Mouse (Mus musculus): ENCODE data around the gene Fa2h. TPM values are rescaled to one million over a fixed set of nuclear protein-coding genes. Genes with fewer than 3 reads are reported as not detected.

The Fa2h gene
- not detected in 2 replicates for polyA plus RNA-seq (2016; fragmentation: Nextera tagmentation; extraction: Ambion mirVana)

DNA sequence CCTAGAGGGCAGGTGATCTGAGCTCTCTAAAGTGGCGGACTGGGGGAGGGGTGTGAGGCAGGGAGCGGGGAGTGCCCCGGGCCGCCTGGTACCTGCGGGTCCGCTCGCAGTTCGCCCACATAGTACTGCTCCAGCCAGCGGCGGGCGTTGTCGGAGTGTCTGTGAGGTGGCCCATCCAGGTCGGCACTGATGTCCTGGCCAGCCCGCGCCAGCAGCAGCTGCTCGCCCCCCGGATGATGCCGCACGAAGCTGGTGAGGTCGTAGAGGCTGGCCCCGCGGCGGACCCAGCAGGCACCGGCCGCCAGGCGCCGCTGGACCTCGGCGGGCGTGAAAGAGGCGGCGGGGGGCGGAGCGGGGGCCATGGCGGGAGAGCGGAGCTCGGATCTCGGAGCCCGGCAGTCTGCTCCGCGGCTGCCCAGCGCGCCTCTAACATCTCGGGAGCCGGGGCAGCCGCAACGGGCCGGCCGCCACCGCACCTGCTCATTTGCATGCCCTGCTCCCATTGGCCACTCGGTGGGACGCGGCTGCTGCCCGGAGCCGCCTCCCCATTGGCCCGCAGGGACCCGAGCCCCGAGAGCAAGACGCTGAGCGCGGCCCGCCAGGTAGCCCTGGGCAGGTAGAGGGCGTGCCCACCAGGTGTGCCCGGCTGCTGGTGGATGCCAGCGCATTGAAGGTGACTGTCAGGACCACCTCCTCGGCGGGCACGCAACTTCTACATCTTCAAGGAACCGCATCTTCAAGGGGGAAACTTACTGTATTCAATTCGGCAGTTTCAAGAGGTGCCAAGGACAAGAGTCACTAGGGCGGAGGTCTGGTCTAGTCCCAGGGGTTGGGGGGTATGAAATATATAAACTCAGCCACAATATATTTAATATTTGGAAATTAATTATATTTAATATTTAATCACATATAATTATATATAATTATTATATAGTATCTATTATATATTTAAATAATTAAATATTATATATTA lies at the start of gene Fa2h:
Gene Fa2h, minus strand, starts transcription at position 434 of the 973 bp plus-strand sequence.
- Histone ChIP-seq H3K27ac (no peak within 1 kb of the TSS), H3K27me3 (ENCODE audit: low read depth, poor library complexity, severe bottlenecking) (peaks cover 70% of the 10 kb centered on the region)
- WGBS: under 1% methylated on average over 66 of the region's 71 CpGs

DNA sequence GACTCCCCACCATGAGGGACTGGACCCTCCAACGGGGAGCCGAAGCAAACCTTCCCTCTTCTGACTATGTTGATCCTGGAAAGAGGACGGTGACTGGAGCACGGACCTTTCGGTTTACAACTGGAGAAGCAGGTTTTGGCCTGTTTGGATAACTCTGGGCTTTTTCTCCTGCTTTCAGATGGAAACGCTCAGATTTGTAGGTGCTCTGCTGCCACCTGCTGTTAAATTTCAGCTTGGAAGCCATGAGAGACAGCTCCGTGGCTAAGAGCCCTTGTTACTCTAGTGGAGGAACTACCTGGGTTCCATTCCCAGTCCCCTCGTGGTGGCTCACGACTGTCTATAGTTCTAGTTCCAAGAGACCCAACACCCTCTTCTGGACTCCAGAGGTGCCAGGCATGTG lies 45.6 kb upstream of the Fa2h start:
- 24% methylated on average over 9 of the region's 9 CpGs for WGBS
- DNase-seq (ENCODE audit: low spot score): peak; percentile 63
- H3K27ac ChIP-seq: peak overlapping the region; percentile 33; the same call in 1 of the 2 replicates

More for the DNA sequence above, at the start of gene Fa2h:
- Histone ChIP-seq H3K36me3 (no peaks in the 10 kb centered on the region), H3K4me1 (peaks cover 12% of the 10 kb centered on the region), H3K9me3 (replicated peaks) (no peaks in the 10 kb centered on the region), H3K4me3 (peak within 1 kb of the TSS; percentile 55)
- peak; percentile 90 for DNase-seq (ENCODE audit: low spot score)

DNA sequence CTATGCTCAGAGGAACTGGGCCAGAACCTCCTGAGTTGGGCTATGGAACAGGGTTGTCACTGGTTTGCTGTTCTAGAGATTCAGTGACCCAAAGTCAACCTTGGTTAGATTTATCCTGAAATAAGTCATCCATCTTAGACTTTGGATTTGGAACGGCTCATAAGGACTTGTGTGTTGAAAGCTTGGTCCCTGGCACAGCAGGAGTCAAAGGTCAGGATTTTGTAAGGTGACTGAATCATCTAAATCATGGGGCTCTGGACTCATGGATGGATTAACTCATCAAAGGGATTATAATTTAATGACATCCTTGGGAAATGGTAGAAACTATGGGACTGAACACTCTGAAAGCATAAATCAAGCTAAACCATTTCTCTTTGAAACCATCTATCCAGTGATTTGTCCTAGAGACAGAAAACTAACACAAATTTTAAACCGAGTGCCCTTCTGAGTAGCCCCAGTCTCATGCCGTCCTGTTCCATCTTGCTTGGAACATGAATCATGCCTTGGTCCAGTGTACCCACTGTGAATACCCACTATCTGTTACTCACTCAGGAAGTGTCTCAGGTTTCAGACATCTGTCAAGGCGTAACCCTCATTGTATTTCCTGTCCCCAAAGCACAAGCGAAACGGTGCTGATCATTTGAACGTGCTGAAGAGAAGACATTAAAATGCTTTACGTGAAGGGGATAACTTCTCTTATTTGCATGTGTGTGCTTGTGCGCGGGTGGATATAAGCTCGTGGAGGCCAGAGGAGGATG lies 41.6 kb upstream of the Fa2h start:
- no peak for DNase-seq (ENCODE audit: low spot score)
- Histone ChIP-seq H3K4me3 (no peak overlapping the region), H3K27me3 (ENCODE audit: low read depth, poor library complexity, severe bottlenecking) (no peaks in the 10 kb centered on the region), H3K36me3 (no peaks in the 10 kb centered on the region), H3K9me3 (replicated peaks) (no peaks in the 10 kb centered on the region), H3K4me1 (peaks cover 7% of the 10 kb centered on the region), H3K27ac (no peak overlapping the region)
- WGBS: 71% methylated on average over 11 of the region's 11 CpGs

More for the DNA sequence above, 45.6 kb upstream of the Fa2h start:
- no peaks in the 10 kb centered on the region for H3K27me3 ChIP-seq (ENCODE audit: low read depth, poor library complexity, severe bottlenecking)
- H3K4me1 ChIP-seq: peaks cover 7% of the 10 kb centered on the region
- no peaks in the 10 kb centered on the region for H3K9me3 ChIP-seq (replicated peaks)
- no peaks in the 10 kb centered on the region for H3K36me3 ChIP-seq
- no peak overlapping the region for H3K4me3 ChIP-seq

DNA sequence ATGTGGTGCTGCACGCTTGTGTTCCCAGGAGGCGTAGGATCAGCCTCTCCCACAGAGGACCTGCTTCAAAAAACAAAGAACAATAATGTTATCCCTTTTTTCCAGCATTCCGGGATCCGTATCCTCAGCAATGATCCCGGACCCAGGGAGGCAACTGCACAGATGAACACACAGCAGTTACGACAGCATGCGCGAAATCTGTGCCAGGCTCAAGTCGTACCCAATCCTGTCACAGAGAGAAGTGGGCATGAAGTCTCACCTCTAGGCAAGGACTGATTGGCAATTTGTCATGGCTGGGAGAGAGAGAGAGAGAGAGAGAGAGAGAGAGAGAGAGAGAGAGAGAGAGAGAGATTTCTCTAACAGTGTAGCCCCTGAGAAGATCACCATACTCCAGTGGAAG lies 31.0 kb upstream of the Fa2h start:
- Histone ChIP-seq H3K4me1 (no peaks in the 10 kb centered on the region), H3K36me3 (no peaks in the 10 kb centered on the region), H3K27ac (no peak overlapping the region), H3K27me3 (ENCODE audit: low read depth, poor library complexity, severe bottlenecking) (no peaks in the 10 kb centered on the region), H3K9me3 (replicated peaks) (no peaks in the 10 kb centered on the region), H3K4me3 (no peak overlapping the region)
- no peak for DNase-seq (ENCODE audit: low spot score)
- WGBS: 92% methylated on average over 9 of the region's 9 CpGs

- DNase-seq (ENCODE audit: low spot score): no peak
- H3K9me3 ChIP-seq (replicated peaks): no peaks in the 10 kb centered on the region
- H3K36me3 ChIP-seq: no peaks in the 10 kb centered on the region
- no peak overlapping the region for H3K4me3 ChIP-seq
- H3K27ac ChIP-seq: no peak overlapping the region
- 90% methylated on average over 11 of the region's 11 CpGs for WGBS
- H3K27me3 ChIP-seq (ENCODE audit: low read depth, poor library complexity, severe bottlenecking): no peaks in the 10 kb centered on the region
- no peaks in the 10 kb centered on the region for H3K4me1 ChIP-seq
These were observed 30.6 kb upstream of the Fa2h start for GRCm38 (mm10) chr8:111424181-111424580.

DNA sequence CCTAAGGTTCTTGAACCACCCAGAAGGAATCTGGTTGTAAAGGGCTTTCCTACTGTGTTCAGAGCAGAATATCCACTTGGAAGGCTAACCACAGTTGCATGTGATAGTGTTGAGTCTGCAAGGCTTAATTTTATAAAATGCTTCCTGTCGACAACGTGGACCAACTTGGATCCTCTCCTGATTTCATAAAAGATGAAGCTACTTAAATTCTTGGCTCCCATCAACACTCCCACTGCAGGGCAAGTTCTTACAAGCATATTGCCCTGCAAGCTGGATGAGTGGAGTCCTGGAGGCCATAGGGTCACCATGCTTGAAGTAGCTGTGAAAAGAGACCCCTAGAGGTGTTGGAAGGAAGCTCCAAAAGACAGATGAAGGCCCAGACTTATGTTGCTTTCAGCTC lies 29.0 kb upstream of the Fa2h start:
- no peak for DNase-seq (ENCODE audit: low spot score)
- 84% methylated on average over 2 of the region's 2 CpGs for WGBS

DNA sequence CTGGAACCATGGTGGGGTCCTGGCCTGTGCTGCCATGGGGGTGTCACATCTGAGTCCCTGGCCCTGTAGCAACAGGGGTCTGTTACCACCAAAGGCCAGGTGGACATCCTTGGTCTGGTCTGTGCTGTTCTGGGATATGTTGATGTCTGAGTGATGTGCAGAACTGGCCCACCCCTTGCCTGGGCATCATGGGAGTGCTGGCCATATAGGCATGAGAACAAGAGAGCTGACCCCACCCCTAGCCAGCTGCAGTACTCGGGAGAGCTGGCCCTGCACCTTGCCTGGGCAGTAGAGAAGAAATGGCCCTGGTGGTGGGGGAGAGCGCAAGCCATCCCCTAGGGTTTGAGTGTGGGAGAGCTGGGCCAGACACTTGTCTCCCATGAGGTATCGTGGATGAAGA lies 25.5 kb upstream of the Fa2h start:
- no peaks in the 10 kb centered on the region for H3K4me1 ChIP-seq
- no peaks in the 10 kb centered on the region for H3K36me3 ChIP-seq
- WGBS: 81% methylated on average over 3 of the region's 3 CpGs
- no peak overlapping the region for H3K4me3 ChIP-seq
- no peaks in the 10 kb centered on the region for H3K9me3 ChIP-seq (replicated peaks)
- no peak for DNase-seq (ENCODE audit: low spot score)
- no peak overlapping the region for H3K27ac ChIP-seq
- no peaks in the 10 kb centered on the region for H3K27me3 ChIP-seq (ENCODE audit: low read depth, poor library complexity, severe bottlenecking)

More for the DNA sequence above, 29.0 kb upstream of the Fa2h start:
- H3K9me3 ChIP-seq (replicated peaks): no peaks in the 10 kb centered on the region
- no peak overlapping the region for H3K4me3 ChIP-seq
- H3K4me1 ChIP-seq: no peaks in the 10 kb centered on the region
- no peaks in the 10 kb centered on the region for H3K27me3 ChIP-seq (ENCODE audit: low read depth, poor library complexity, severe bottlenecking)
- no peaks in the 10 kb centered on the region for H3K36me3 ChIP-seq
- no peak overlapping the region for H3K27ac ChIP-seq

DNA sequence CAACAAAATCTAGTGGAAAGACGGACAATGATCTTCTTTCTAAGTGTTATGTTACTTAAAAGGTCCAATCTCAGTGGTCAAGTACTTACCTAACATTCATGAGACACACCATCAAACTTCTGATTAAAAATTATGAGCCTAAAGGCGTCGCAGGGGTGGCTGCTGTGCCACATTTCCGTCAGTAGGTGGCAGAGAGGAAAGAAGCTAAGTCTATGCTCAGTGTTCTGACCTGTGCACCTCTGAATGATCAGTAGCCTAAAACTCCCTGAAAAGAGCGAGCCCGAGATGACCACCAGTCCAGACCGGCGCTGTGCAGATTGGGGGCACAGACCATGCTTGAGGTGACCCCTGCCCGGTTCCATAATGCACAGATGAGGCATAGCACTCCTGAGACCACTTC lies 25.0 kb upstream of the Fa2h start:
- 40% methylated on average over 9 of the region's 9 CpGs for WGBS
- Histone ChIP-seq H3K4me1 (no peaks in the 10 kb centered on the region), H3K27me3 (ENCODE audit: low read depth, poor library complexity, severe bottlenecking) (no peaks in the 10 kb centered on the region), H3K9me3 (replicated peaks) (no peaks in the 10 kb centered on the region), H3K4me3 (no peak overlapping the region), H3K36me3 (no peaks in the 10 kb centered on the region), H3K27ac (no peak overlapping the region)
- DNase-seq (ENCODE audit: low spot score): no peak

GRCm38 (mm10) chr8:111417222-111417621 lies 23.6 kb upstream of the Fa2h start:
- no peaks in the 10 kb centered on the region for H3K4me1 ChIP-seq
- 88% methylated on average over 10 of the region's 10 CpGs for WGBS

DNA sequence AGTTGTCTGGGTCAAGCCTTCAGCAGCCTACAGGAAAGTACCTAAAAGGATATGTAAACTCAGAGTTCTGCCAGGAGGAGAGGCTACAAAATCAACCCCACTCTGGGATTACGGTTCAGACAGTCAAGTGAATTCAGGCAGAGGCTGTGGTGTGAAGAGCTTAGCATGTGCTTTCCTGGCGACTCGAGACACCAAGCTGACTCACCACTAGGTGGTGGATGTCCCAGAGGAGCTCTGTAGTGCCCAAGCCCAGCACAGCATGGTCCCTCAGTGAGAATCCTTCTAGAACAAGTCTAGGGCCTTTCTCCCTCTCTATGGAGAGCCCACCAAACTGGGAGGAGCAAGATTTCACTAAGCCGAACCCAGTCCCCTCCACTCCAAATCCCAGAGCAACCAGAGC lies 9.8 kb upstream of the Fa2h start:
- Histone ChIP-seq H3K9me3 (replicated peaks) (no peaks in the 10 kb centered on the region), H3K27me3 (ENCODE audit: low read depth, poor library complexity, severe bottlenecking) (no peaks in the 10 kb centered on the region), H3K27ac (no peak overlapping the region), H3K4me3 (no peak overlapping the region), H3K36me3 (no peaks in the 10 kb centered on the region), H3K4me1 (no peaks in the 10 kb centered on the region)
- DNase-seq (ENCODE audit: low spot score): no peak
- WGBS: 54% methylated on average over 4 of the region's 4 CpGs

More at GRCm38 (mm10) chr8:111417222-111417621, 23.6 kb upstream of the Fa2h start:
- Histone ChIP-seq H3K9me3 (replicated peaks) (no peaks in the 10 kb centered on the region), H3K36me3 (no peaks in the 10 kb centered on the region), H3K27me3 (ENCODE audit: low read depth, poor library complexity, severe bottlenecking) (no peaks in the 10 kb centered on the region), H3K27ac (no peak overlapping the region), H3K4me3 (no peak overlapping the region)
- DNase-seq (ENCODE audit: low spot score): no peak

GRCm38 (mm10) chr8:111391268-111391667 lies 2.4 kb downstream of the Fa2h start:
- Histone ChIP-seq H3K27ac (no peak overlapping the region), H3K4me3 (no peak overlapping the region), H3K27me3 (ENCODE audit: low read depth, poor library complexity, severe bottlenecking) (peaks cover 74% of the 10 kb centered on the region), H3K9me3 (replicated peaks) (no peaks in the 10 kb centered on the region), H3K36me3 (no peaks in the 10 kb centered on the region), H3K4me1 (peaks cover 12% of the 10 kb centered on the region)
- WGBS: 30% methylated on average over 3 of the region's 3 CpGs
- no peak for DNase-seq (ENCODE audit: low spot score)

DNA sequence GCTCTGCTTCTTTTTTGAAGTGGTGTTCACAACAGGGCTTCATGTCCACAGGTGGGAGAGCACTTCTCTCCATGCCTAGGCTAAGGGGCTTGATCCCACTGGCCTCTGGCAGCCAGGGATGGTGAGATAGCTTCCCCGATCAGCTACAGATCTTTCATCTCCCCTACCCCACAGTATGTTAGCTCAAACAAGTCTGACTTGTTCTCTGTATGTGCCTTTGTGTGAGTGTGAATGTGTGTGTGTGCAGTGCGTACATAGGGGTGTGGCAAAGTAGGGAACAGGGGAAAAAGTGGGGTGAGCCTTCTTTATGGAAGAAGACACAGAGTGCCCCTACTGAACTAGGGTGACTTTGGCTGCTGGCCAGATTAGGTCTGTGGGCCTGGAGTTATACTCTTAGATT lies 2.8 kb downstream of the Fa2h start:
- Histone ChIP-seq H3K4me3 (no peak overlapping the region), H3K9me3 (replicated peaks) (no peaks in the 10 kb centered on the region), H3K36me3 (no peaks in the 10 kb centered on the region), H3K4me1 (peaks cover 12% of the 10 kb centered on the region), H3K27ac (no peak overlapping the region), H3K27me3 (ENCODE audit: low read depth, poor library complexity, severe bottlenecking) (peaks cover 74% of the 10 kb centered on the region)
- DNase-seq (ENCODE audit: low spot score): no peak
- 86% methylated on average over 2 of the region's 2 CpGs for WGBS

DNA sequence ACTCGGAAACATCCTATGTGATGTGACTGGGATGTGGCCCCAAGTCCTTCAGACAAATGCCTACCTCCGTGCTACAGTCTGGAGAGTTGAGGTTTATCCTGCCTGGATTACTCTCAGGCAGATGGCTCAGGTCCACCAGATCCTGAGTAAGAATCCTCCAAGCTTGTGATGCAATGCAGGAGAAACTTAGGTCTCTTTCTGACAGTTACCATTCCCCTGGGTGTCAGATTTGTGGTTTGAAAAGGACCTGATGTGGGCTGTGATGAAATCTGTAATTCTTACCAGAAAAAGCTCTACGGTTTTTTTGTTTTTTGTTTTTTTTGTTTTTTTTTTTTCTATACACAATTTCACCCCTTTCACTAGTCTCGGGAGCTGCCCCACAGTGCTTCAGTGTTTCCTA lies 4.0 kb downstream of the Fa2h start:
- 84% methylated on average over 4 of the region's 4 CpGs for WGBS
- Histone ChIP-seq H3K9me3 (replicated peaks) (no peaks in the 10 kb centered on the region), H3K36me3 (no peaks in the 10 kb centered on the region), H3K4me3 (no peak overlapping the region), H3K27me3 (ENCODE audit: low read depth, poor library complexity, severe bottlenecking) (peaks cover 66% of the 10 kb centered on the region), H3K27ac (no peak overlapping the region), H3K4me1 (peaks cover 12% of the 10 kb centered on the region)
- DNase-seq (ENCODE audit: low spot score): no peak

Data from limb, embryonic 10.5 days (tissue).